Mouse (Mus musculus): ENCODE results near the gene Cers5.

GRCm38 (mm10) chr15:99797898-99798297 lies 25.2 kb upstream of the Cers5 start:
- TF ChIP-seq CTCF (IDR thresholded peaks at IDR 0.05; ENCODE audit: control insufficient read depth, insufficient read depth, insufficient replicate concordance, low read depth, low read length) = no peak
- no peak for TF ChIP-seq POLR2A (IDR thresholded peaks at IDR 0.05; ENCODE audit: control insufficient read depth, low read depth, low read length)
